Mouse (Mus musculus): ENCODE measurements around the gene 1700016K19Rik. TPM values are rescaled to one million over a fixed set of nuclear protein-coding genes. Genes with fewer than 3 reads are reported as not detected.

Gene 1700016K19Rik
- 0.63 and 1.2 TPM in 2 replicates for total RNA-seq (2012; rRNA removed)

- no peak within 1 kb of the TSS for H3K27ac ChIP-seq (ENCODE audit: insufficient read depth, low read depth, low read length, poor library complexity, severe bottlenecking)
- no peaks in the 10 kb centered on the region for H3K9me3 ChIP-seq (ENCODE audit: control insufficient read depth, insufficient read depth, low read depth, low read length)
- TF ChIP-seq ZC3H11A (IDR thresholded peaks at IDR 0.05; ENCODE audit: borderline replicate concordance, low read depth, low read length) (no peak), HCFC1 (IDR thresholded peaks at IDR 0.05; ENCODE audit: borderline replicate concordance, insufficient read depth, low read length) (0 out of 2 replicates have a peak, but pooled peaks have one; percentile 45)
- 0 out of 4 replicates have a peak, but pooled peaks cover 0 to 2% of the 10 kb centered on the region in 2 experiments for H3K4me1 ChIP-seq (ENCODE audit: control insufficient read depth in 2 of 2, insufficient read depth in 2 of 2, low read length in 2 of 2, poor library complexity in 1 of 2)
- peak within 1 kb of the TSS; percentile 8; the same call in 1 of the 2 replicates for H3K9ac ChIP-seq (ENCODE audit: insufficient read depth, low read depth, low read length, poor library complexity, severe bottlenecking)
- in situ Hi-C loops (cut with MboI; ENCODE audit: low sequenced_read_pairs in 2 of 2, unreplicated experiment in 2 of 2): no loop called here
- peak within 1 kb of the TSS; percentile 63 to 75 for H3K4me3 ChIP-seq (ENCODE audit: insufficient read depth in 1 of 2, low read depth in 1 of 2, low read length in 2 of 2, poor library complexity in 1 of 2, severe bottlenecking in 1 of 2)
- peak; percentile 83 for DNase-seq (ENCODE audit: low read depth, low spot score)
- H3K36me3 ChIP-seq (ENCODE audit: control insufficient read depth, insufficient read depth, low read length, poor library complexity, severe bottlenecking): no peaks in the 10 kb centered on the region
These were observed at the start of gene 1700016K19Rik for GRCm38 (mm10) chr11:75999440-76000155. Gene 1700016K19Rik, plus strand, starts transcription at chr11:75999912.

GRCm38 (mm10) chr11:75950459-75950858, 49.3 kb upstream of the 1700016K19Rik start:
- DNase-seq (ENCODE audit: low read depth, low spot score): no peak
- TF ChIP-seq ZNF384 (IDR thresholded peaks at IDR 0.05; ENCODE audit: low read depth, low read length): no peak
- no peak for TF ChIP-seq CHD2 (IDR thresholded peaks at IDR 0.05; ENCODE audit: low read depth, low read length)
- no peak for TF ChIP-seq ZC3H11A (IDR thresholded peaks at IDR 0.05; ENCODE audit: borderline replicate concordance, low read depth, low read length)
- no peak for TF ChIP-seq HCFC1 (IDR thresholded peaks at IDR 0.05; ENCODE audit: borderline replicate concordance, insufficient read depth, low read length)
- TF ChIP-seq MAFK (IDR thresholded peaks at IDR 0.05; ENCODE audit: insufficient read depth, low read depth, low read length): no peak
- in situ Hi-C loops (cut with MboI; ENCODE audit: low sequenced_read_pairs in 2 of 2, unreplicated experiment in 2 of 2): no loop called here

GRCm38 (mm10) chr11:75951895-75952294, 47.8 kb upstream of the 1700016K19Rik start:
- Histone ChIP-seq H3K27ac (ENCODE audit: insufficient read depth, low read depth, low read length, poor library complexity, severe bottlenecking) (no peak overlapping the region), H3K9me3 (ENCODE audit: control insufficient read depth, insufficient read depth, low read depth, low read length) (no peaks in the 10 kb centered on the region), H3K36me3 (ENCODE audit: control insufficient read depth, insufficient read depth, low read length, poor library complexity, severe bottlenecking) (no peaks in the 10 kb centered on the region), H3K4me3 (ENCODE audit: insufficient read depth in 1 of 2, low read depth in 1 of 2, low read length in 2 of 2, poor library complexity in 1 of 2, severe bottlenecking in 1 of 2) (no peak overlapping the region), H3K4me1 (ENCODE audit: control insufficient read depth in 2 of 2, insufficient read depth in 2 of 2, low read length in 2 of 2, poor library complexity in 1 of 2) (peaks cover under 1 to 5% of the 10 kb centered on the region in 2 experiments; a peak in 2 of 4 replicates), H3K9ac (ENCODE audit: insufficient read depth, low read depth, low read length, poor library complexity, severe bottlenecking) (no peak overlapping the region)
- TF ChIP-seq CHD2 (IDR thresholded peaks at IDR 0.05; ENCODE audit: low read depth, low read length) (no peak), MAFK (IDR thresholded peaks at IDR 0.05; ENCODE audit: insufficient read depth, low read depth, low read length) (no peak), ZC3H11A (IDR thresholded peaks at IDR 0.05; ENCODE audit: borderline replicate concordance, low read depth, low read length) (no peak), ZNF384 (IDR thresholded peaks at IDR 0.05; ENCODE audit: low read depth, low read length) (no peak), HCFC1 (IDR thresholded peaks at IDR 0.05; ENCODE audit: borderline replicate concordance, insufficient read depth, low read length) (no peak)
- DNase-seq (ENCODE audit: low read depth, low spot score): no peak
- in situ Hi-C loops (cut with MboI; ENCODE audit: low sequenced_read_pairs in 2 of 2, unreplicated experiment in 2 of 2): no loop called here

More at GRCm38 (mm10) chr11:75950459-75950858, 49.3 kb upstream of the 1700016K19Rik start:
- Histone ChIP-seq H3K4me3 (ENCODE audit: insufficient read depth in 1 of 2, low read depth in 1 of 2, low read length in 2 of 2, poor library complexity in 1 of 2, severe bottlenecking in 1 of 2) (no peak overlapping the region), H3K9ac (ENCODE audit: insufficient read depth, low read depth, low read length, poor library complexity, severe bottlenecking) (no peak overlapping the region), H3K4me1 (ENCODE audit: control insufficient read depth in 2 of 2, insufficient read depth in 2 of 2, low read length in 2 of 2, poor library complexity in 1 of 2) (peaks cover 1 to 11% of the 10 kb centered on the region in 2 experiments; a peak in 2 of 4 replicates), H3K27ac (ENCODE audit: insufficient read depth, low read depth, low read length, poor library complexity, severe bottlenecking) (no peak overlapping the region), H3K36me3 (ENCODE audit: control insufficient read depth, insufficient read depth, low read length, poor library complexity, severe bottlenecking) (no peaks in the 10 kb centered on the region), H3K9me3 (ENCODE audit: control insufficient read depth, insufficient read depth, low read depth, low read length) (no peaks in the 10 kb centered on the region)

GRCm38 (mm10) chr11:75954896-75955295, 44.8 kb upstream of the 1700016K19Rik start:
- no peak overlapping the region for H3K4me3 ChIP-seq (ENCODE audit: insufficient read depth in 1 of 2, low read depth in 1 of 2, low read length in 2 of 2, poor library complexity in 1 of 2, severe bottlenecking in 1 of 2)
- no peaks in the 10 kb centered on the region for H3K4me1 ChIP-seq (ENCODE audit: control insufficient read depth in 2 of 2, insufficient read depth in 2 of 2, low read length in 2 of 2, poor library complexity in 1 of 2)
- in situ Hi-C loops (cut with MboI; ENCODE audit: low sequenced_read_pairs in 2 of 2, unreplicated experiment in 2 of 2): no loop called here
- H3K36me3 ChIP-seq (ENCODE audit: control insufficient read depth, insufficient read depth, low read length, poor library complexity, severe bottlenecking): no peaks in the 10 kb centered on the region
- no peak overlapping the region for H3K9ac ChIP-seq (ENCODE audit: insufficient read depth, low read depth, low read length, poor library complexity, severe bottlenecking)
- DNase-seq (ENCODE audit: low read depth, low spot score): no peak
- no peak for TF ChIP-seq ZNF384 (IDR thresholded peaks at IDR 0.05; ENCODE audit: low read depth, low read length)
- TF ChIP-seq CHD2 (IDR thresholded peaks at IDR 0.05; ENCODE audit: low read depth, low read length): no peak
- H3K27ac ChIP-seq (ENCODE audit: insufficient read depth, low read depth, low read length, poor library complexity, severe bottlenecking): no peak overlapping the region
- H3K9me3 ChIP-seq (ENCODE audit: control insufficient read depth, insufficient read depth, low read depth, low read length): no peaks in the 10 kb centered on the region
